Mouse (Mus musculus) 3134 (cell line): ENCODE data around the gene Arhgef3.
A peak's percentile ranks its signal among the peaks of the same experiment; 100 is the strongest.
"Not testable (repeated sequence)": the region's sequence is repeated elsewhere in the genome, so short reads cannot be mapped to it uniquely, and the experiment has no call there.

Experiments
- DNase-seq: peaks from one replicate; pipeline ENCODE4 v3.0.0-alpha.2; 2011; ENCODE audit warnings: low spot score; ENCODE audit not compliant: insufficient read length; ENCODE audit errors: extremely low read depth

The Arhgef3 gene

DNA sequence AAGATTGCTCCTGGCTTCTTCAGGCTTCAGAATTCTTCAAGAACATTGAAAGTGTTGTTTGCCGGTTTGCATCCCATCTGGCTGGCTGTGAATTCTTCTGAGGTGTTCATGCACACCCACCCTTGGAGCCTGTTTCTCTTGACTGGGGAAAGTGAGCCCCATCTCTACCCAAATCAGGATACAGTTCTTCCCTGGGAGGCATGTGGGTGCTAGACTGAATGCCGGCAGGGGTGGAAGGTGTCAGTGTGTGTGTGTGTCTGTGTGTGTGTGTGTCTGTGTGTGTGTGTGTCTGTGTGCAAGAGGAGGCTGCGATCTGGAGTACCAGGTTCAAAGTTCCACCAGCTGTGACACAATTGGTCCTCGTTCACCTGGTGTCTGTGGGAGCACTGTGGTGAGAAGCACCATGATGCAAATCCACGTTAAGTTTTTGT lies 114.3 kb downstream of the Arhgef3 start:
- no peak for DNase-seq

GRCm38 (mm10) chr14:27229441-27230147 lies 114.9 kb downstream of the Arhgef3 start:
- DNase-seq = no peak

GRCm38 (mm10) chr14:27230262-27231022 lies 115.7 kb downstream of the Arhgef3 start:
- DNase-seq = no peak

- DNase-seq = no peak
Measured at GRCm38 (mm10) chr14:27231506-27231905, 116.8 kb downstream of the Arhgef3 start.

- DNase-seq = no peak
Measured at GRCm38 (mm10) chr14:27231974-27232780, 117.5 kb downstream of the Arhgef3 start.

- no peak for DNase-seq
Measured at GRCm38 (mm10) chr14:27233056-27233455, 118.4 kb downstream of the Arhgef3 start.

DNA sequence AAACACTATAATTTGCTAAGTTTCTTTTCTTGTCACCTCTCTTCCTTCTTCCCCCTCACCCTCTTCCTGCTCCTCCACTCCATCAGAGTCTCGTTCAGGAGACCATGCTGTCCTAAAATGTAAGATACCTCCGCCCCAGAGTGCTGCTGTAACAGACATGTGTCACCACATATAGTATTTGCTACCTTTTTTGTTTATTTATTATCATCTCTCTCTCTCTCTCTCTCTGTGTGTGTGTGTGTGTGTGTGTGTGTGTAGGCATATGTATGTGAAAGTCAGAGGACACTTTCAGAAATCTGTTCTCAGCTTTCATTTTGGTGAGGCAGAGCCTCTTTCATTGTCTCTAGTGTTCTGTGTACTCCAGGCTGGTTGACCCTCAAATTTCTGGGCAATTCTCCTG lies 119.0 kb downstream of the Arhgef3 start:
- DNase-seq = no peak

GRCm38 (mm10) chr14:27234270-27234840 lies 119.7 kb downstream of the Arhgef3 start:
- DNase-seq = no peak

- DNase-seq = no peak
Measured at GRCm38 (mm10) chr14:27235897-27236553, 121.3 kb downstream of the Arhgef3 start.

- no peak for DNase-seq
Measured at GRCm38 (mm10) chr14:27237522-27238187, 123.0 kb downstream of the Arhgef3 start.

GRCm38 (mm10) chr14:27238600-27239118 lies 124.0 kb downstream of the Arhgef3 start:
- DNase-seq = no peak

GRCm38 (mm10) chr14:27239551-27240091 lies 124.9 kb downstream of the Arhgef3 start:
- no peak for DNase-seq

GRCm38 (mm10) chr14:27242253-27242652 lies 127.6 kb downstream of the Arhgef3 start:
- DNase-seq = no peak

DNA sequence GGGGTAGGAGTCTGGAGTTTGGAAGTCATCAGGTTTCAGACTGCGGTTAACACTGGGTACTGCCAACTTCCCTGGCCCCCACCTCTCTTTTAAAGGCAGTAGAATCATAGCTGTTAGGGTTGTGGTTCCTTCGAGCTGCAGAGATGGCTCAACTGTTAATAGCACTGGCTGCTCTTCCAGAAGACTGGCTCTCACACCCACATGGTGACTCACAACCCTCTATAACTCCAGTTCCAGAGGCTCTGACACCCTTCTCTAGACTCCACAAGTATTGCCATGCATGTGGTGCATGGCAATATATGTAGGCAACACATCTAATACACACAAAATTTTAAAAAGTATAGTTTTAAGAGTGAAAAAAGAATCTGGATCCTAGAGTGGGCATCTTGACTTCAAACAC lies 128.1 kb downstream of the Arhgef3 start:
- peak; percentile 21 for DNase-seq

DNA sequence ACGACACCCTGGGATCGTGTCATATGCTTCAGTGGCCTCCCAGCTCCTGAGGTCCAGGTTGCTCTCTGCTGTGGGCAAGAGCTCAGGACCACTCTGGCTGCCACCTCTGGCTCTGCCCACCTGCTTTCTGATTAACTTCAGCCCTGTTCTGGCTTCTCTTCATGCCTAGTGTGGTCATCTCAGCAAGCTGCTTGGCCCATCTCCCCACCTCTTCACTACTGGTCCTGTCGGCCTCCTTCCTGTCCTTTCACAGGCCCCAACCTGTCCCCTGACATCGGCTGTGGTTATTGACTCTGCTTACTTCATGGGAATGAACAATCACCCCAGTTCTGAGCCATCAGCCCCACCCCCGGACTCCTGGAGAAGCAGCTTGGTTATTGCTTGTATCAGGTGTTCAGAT lies 128.9 kb downstream of the Arhgef3 start:
- no peak for DNase-seq

DNA sequence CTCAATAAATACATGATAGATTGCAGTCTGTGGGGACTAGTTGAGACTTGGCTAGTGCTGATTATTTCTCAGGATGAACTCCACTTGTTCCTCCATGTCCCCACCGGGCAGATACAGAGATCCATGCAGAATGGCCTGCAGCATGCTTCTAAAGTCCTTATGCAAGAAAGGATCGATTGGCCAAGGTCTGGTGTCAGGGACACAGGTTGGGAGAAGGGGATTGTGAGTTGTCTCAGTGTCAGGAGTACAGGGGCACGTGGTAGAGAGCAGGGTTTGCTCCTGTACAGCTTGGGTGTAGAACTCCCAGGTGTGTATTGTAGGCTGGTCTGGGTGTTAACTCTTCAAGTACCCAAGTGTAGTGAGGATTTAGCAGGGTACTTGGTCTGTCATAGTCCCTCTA lies 130.2 kb downstream of the Arhgef3 start:
- DNase-seq = no peak

DNA sequence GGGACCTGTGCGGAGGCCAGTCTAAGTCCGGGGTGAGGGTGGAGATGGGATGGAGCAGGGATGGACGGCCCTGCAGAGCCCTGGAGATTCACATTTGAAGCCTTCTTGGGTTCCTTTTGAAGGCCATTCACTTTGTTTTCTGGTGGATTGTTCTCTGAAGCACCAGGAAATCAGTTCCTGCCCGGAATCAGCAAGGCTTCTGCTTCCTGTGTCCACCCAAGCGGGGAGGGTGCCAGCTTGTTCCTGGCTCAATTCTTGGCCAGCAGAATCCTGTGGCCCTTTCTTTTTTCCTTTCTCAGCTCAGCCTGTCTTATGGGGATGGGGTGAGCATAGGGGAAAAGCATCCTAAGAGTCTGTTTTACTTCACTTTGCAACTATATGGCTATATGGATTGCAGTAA lies 131.7 kb downstream of the Arhgef3 start:
- DNase-seq = no peak

- DNase-seq = not testable (repeated sequence)
Measured at GRCm38 (mm10) chr14:27246948-27247347, 132.2 kb downstream of the Arhgef3 start.

GRCm38 (mm10) chr14:27249121-27249520 lies 134.4 kb downstream of the Arhgef3 start:
- DNase-seq = peak; percentile 54
